Mouse (Mus musculus): Measurements from ENCODE around the gene 1700122O11Rik.
A peak's percentile ranks its signal among the peaks of the same experiment; 100 is the strongest.

1700122O11Rik gene

GRCm38 (mm10) chr17:48028250-48028649, 9.8 kb downstream of the 1700122O11Rik start:
- no peak for DNase-seq (ENCODE audit: low read depth, low spot score)

- no peak for DNase-seq (ENCODE audit: low read depth, low spot score)
Measured at GRCm38 (mm10) chr17:48027677-48028076, 10.4 kb downstream of the 1700122O11Rik start.

GRCm38 (mm10) chr17:48027019-48027418, 11.1 kb downstream of the 1700122O11Rik start:
- DNase-seq (ENCODE audit: low read depth, low spot score): no peak

GRCm38 (mm10) chr17:48024045-48024444, 14.0 kb downstream of the 1700122O11Rik start:
- no peak for DNase-seq (ENCODE audit: low read depth, low spot score)

GRCm38 (mm10) chr17:48019585-48019984, 18.5 kb downstream of the 1700122O11Rik start:
- no peak for DNase-seq (ENCODE audit: low read depth, low spot score)

GRCm38 (mm10) chr17:48016566-48016965, 21.5 kb downstream of the 1700122O11Rik start:
- DNase-seq (ENCODE audit: low read depth, low spot score): no peak

GRCm38 (mm10) chr17:48012561-48012960, 25.5 kb downstream of the 1700122O11Rik start:
- DNase-seq (ENCODE audit: low read depth, low spot score): no peak

GRCm38 (mm10) chr17:48011105-48011504, 27.0 kb downstream of the 1700122O11Rik start:
- no peak for DNase-seq (ENCODE audit: low read depth, low spot score)

GRCm38 (mm10) chr17:48010283-48010682, 27.8 kb downstream of the 1700122O11Rik start:
- DNase-seq (ENCODE audit: low read depth, low spot score): no peak

- DNase-seq (ENCODE audit: low read depth, low spot score): no peak
Measured at GRCm38 (mm10) chr17:48005816-48006215, 32.3 kb downstream of the 1700122O11Rik start.

- DNase-seq (ENCODE audit: low read depth, low spot score): no peak
Measured at GRCm38 (mm10) chr17:48005091-48005490, 33.0 kb downstream of the 1700122O11Rik start.

- no peak for DNase-seq (ENCODE audit: low read depth, low spot score)
Measured at GRCm38 (mm10) chr17:48004619-48005018, 33.5 kb downstream of the 1700122O11Rik start.

- DNase-seq (ENCODE audit: low read depth, low spot score): no peak
Measured at GRCm38 (mm10) chr17:48002486-48002885, 35.6 kb downstream of the 1700122O11Rik start.

GRCm38 (mm10) chr17:48001586-48002361, 36.3 kb downstream of the 1700122O11Rik start:
- DNase-seq (ENCODE audit: low read depth, low spot score): no peak

- DNase-seq (ENCODE audit: low read depth, low spot score): no peak
Measured at GRCm38 (mm10) chr17:48001157-48001556, 36.9 kb downstream of the 1700122O11Rik start.

GRCm38 (mm10) chr17:47999812-48000211, 38.3 kb downstream of the 1700122O11Rik start:
- DNase-seq (ENCODE audit: low read depth, low spot score): no peak

GRCm38 (mm10) chr17:47999403-47999802, 38.7 kb downstream of the 1700122O11Rik start:
- DNase-seq (ENCODE audit: low read depth, low spot score): no peak

GRCm38 (mm10) chr17:47997806-47998205, 40.3 kb downstream of the 1700122O11Rik start:
- no peak for DNase-seq (ENCODE audit: low read depth, low spot score)

- no peak for DNase-seq (ENCODE audit: low read depth, low spot score)
Measured at GRCm38 (mm10) chr17:47990392-47991123, 47.5 kb downstream of the 1700122O11Rik start.

GRCm38 (mm10) chr17:47989951-47990378, 48.1 kb downstream of the 1700122O11Rik start:
- peak; percentile 46 for DNase-seq (ENCODE audit: low read depth, low spot score)

GRCm38 (mm10) chr17:47988811-47989210, 49.3 kb downstream of the 1700122O11Rik start:
- no peak for DNase-seq (ENCODE audit: low read depth, low spot score)

GRCm38 (mm10) chr17:47988074-47988473, 50.0 kb downstream of the 1700122O11Rik start:
- DNase-seq (ENCODE audit: low read depth, low spot score): no peak

Measured in WW6 (cell line).